Mouse (Mus musculus): ENCODE measurements around the gene Rabgap1l. TPM values are rescaled to one million over a fixed set of nuclear protein-coding genes. Genes with fewer than 3 reads are reported as not detected.

Gene Rabgap1l
- total and polyA plus RNA-seq, 3 experiments, result 19.0 to 68.4 (median 67.6) TPM

DNA sequence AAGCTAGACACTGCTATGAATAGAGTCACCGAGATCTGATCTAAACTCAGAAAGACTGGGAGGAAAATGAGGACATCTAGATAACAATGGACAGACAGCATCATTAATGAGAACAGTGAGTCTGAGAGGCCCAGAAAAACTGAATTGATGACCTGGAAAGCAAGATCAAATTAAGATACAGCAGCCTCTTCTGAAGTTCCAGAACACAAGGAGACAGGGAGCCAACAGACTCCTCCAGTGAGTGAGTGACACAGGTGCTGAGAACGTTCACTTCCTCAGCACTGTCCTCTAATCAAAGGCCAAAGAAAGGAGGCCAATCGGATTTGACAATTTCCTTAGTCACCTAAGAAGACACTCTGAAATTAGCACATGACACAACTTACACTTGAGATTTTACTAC, 307.3 kb downstream of the Rabgap1l start:
- Histone ChIP-seq H3K9ac (ENCODE audit: low read depth, low read length) (no peak overlapping the region), H3K79me2 (replicated peaks; ENCODE audit: control insufficient read depth, insufficient read depth, low read length) (no peaks in the 10 kb centered on the region), H3K27ac (no peak overlapping the region), H3K36me3 (ENCODE audit: control insufficient read depth, insufficient read depth, low read length) (no peaks in the 10 kb centered on the region), H3K4me1 (ENCODE audit: control insufficient read depth, insufficient read depth, low read length) (no peaks in the 10 kb centered on the region), H3K27me3 (ENCODE audit: control insufficient read depth, insufficient read depth, low read length) (no peaks in the 10 kb centered on the region), H3K4me3 (no peak overlapping the region)
- WGBS, result 62% methylated on average over 3 of the region's 3 CpGs
- intact Hi-C loops (cut with DNase I), result no loop called here
- DNase-seq, result no peak
- TF ChIP-seq EP300 (IDR thresholded peaks at IDR 0.05; ENCODE audit: insufficient read depth, low read depth, low read length) (no peak), CTCF (IDR thresholded peaks at IDR 0.05) (no peak), POLR2A (IDR thresholded peaks at IDR 0.05; ENCODE audit: insufficient read depth, low read depth, low read length) (no peak)

DNA sequence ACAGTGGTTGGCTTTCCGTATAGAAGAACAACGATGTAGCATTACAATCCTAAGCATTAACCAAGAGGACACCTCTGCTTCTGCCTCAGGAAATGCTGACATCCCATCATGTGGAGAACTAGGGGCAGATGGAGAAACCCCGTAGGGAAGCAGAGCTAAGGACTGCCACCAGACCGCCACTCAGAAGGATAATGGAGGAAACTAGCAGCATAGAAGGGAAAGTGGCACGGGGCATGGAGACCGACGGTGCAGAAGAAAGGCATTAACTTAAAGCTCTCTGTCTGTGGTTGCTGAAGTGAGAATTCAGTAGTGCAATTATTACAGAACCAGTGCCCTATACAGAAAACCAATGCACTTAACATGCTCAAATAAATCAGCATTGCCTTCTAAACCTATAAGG, 308.0 kb downstream of the Rabgap1l start:
- Histone ChIP-seq H3K27me3 (ENCODE audit: control insufficient read depth, insufficient read depth, low read length) (no peaks in the 10 kb centered on the region), H3K36me3 (ENCODE audit: control insufficient read depth, insufficient read depth, low read length) (no peaks in the 10 kb centered on the region), H3K4me1 (ENCODE audit: control insufficient read depth, insufficient read depth, low read length) (no peaks in the 10 kb centered on the region), H3K4me3 (no peak overlapping the region), H3K79me2 (replicated peaks; ENCODE audit: control insufficient read depth, insufficient read depth, low read length) (no peaks in the 10 kb centered on the region), H3K9ac (ENCODE audit: low read depth, low read length) (no peak overlapping the region), H3K27ac (no peak overlapping the region)
- no peak for DNase-seq
- 95% methylated on average over 7 of the region's 7 CpGs for WGBS
- no peak for TF ChIP-seq EP300 (IDR thresholded peaks at IDR 0.05; ENCODE audit: insufficient read depth, low read depth, low read length)
- TF ChIP-seq POLR2A (IDR thresholded peaks at IDR 0.05; ENCODE audit: insufficient read depth, low read depth, low read length), result no peak
- no peak for TF ChIP-seq CTCF (IDR thresholded peaks at IDR 0.05)
- intact Hi-C loops (cut with DNase I), result no loop called here

DNA sequence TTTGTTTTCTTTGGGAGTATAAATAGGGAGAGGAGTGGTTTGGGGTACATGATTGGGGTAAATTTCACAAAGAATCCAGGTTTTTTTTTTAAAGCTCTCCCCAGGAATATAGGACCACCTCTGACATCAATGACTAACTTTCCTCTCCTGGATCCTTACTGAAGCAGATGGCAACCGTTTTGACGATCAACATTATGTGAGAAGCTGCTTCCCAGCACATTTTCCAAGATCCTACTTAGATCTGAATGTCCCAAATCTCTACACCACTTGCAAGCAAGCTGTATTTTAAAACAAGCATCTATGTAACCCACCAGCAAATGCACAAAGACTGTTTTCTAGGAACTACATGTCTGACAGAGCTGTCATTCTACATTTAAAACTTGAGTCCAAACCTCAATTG, 311.4 kb downstream of the Rabgap1l start:
- Histone ChIP-seq H3K79me2 (replicated peaks; ENCODE audit: control insufficient read depth, insufficient read depth, low read length) (no peaks in the 10 kb centered on the region), H3K4me1 (ENCODE audit: control insufficient read depth, insufficient read depth, low read length) (no peaks in the 10 kb centered on the region), H3K36me3 (ENCODE audit: control insufficient read depth, insufficient read depth, low read length) (no peaks in the 10 kb centered on the region), H3K27ac (no peak overlapping the region), H3K27me3 (ENCODE audit: control insufficient read depth, insufficient read depth, low read length) (no peaks in the 10 kb centered on the region), H3K4me3 (no peak overlapping the region), H3K9ac (ENCODE audit: low read depth, low read length) (no peak overlapping the region)
- WGBS, result 86% methylated on average over 2 of the region's 2 CpGs
- intact Hi-C loops (cut with DNase I), result no loop called here
- TF ChIP-seq POLR2A (IDR thresholded peaks at IDR 0.05; ENCODE audit: insufficient read depth, low read depth, low read length) (no peak), CTCF (IDR thresholded peaks at IDR 0.05) (no peak), EP300 (IDR thresholded peaks at IDR 0.05; ENCODE audit: insufficient read depth, low read depth, low read length) (no peak)
- DNase-seq, result no peak

DNA sequence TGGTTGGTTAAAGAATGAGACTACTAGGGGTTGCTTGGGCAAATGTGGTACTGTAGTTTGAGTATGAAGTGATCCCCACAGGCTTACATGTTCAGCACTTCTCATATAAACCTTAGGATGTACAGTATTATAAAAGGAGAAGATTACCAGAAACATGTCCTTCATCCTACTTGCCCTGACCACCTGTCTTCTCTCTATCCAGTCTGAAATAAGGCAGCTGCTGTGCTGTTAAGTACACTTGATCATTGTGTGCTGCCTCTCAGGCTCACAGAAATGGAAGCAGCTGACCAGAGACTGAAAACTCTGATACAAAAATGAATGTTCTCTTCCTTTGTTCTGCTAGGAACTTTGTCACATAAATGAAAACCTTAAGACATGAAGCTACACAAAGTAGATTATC, 325.6 kb downstream of the Rabgap1l start:
- no peak for DNase-seq
- Histone ChIP-seq H3K27ac (no peak overlapping the region), H3K4me1 (ENCODE audit: control insufficient read depth, insufficient read depth, low read length) (no peaks in the 10 kb centered on the region), H3K9ac (ENCODE audit: low read depth, low read length) (no peak overlapping the region), H3K27me3 (ENCODE audit: control insufficient read depth, insufficient read depth, low read length) (no peaks in the 10 kb centered on the region), H3K36me3 (ENCODE audit: control insufficient read depth, insufficient read depth, low read length) (no peaks in the 10 kb centered on the region), H3K79me2 (replicated peaks; ENCODE audit: control insufficient read depth, insufficient read depth, low read length) (no peaks in the 10 kb centered on the region), H3K4me3 (no peak overlapping the region)
- intact Hi-C loops (cut with DNase I), result no loop called here
- TF ChIP-seq EP300 (IDR thresholded peaks at IDR 0.05; ENCODE audit: insufficient read depth, low read depth, low read length) (no peak), POLR2A (IDR thresholded peaks at IDR 0.05; ENCODE audit: insufficient read depth, low read depth, low read length) (no peak), CTCF (IDR thresholded peaks at IDR 0.05) (no peak)

DNA sequence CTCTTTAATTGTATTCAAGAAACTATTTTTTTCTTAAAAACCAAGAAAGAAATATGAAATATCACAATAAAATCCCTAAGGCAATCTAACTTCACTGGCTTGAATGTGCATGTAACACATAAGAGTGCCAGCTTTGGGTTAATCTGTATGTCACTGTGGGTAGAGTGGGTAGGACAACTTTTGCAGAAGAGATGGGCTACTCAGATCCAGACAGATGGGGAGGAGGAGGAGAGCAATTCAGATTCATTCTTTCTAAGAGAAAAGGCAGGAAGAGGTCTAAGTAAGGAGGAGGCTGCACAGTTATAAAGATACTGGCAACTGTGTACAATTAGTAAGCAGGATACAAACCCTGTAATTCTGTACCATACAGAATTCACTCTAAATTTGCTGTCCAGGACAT, 327.8 kb downstream of the Rabgap1l start:
- Histone ChIP-seq H3K36me3 (ENCODE audit: control insufficient read depth, insufficient read depth, low read length) (no peaks in the 10 kb centered on the region), H3K9ac (ENCODE audit: low read depth, low read length) (no peak overlapping the region), H3K4me1 (ENCODE audit: control insufficient read depth, insufficient read depth, low read length) (no peaks in the 10 kb centered on the region), H3K4me3 (no peak overlapping the region), H3K27ac (no peak overlapping the region), H3K79me2 (replicated peaks; ENCODE audit: control insufficient read depth, insufficient read depth, low read length) (no peaks in the 10 kb centered on the region), H3K27me3 (ENCODE audit: control insufficient read depth, insufficient read depth, low read length) (no peaks in the 10 kb centered on the region)
- TF ChIP-seq POLR2A (IDR thresholded peaks at IDR 0.05; ENCODE audit: insufficient read depth, low read depth, low read length) (no peak), EP300 (IDR thresholded peaks at IDR 0.05; ENCODE audit: insufficient read depth, low read depth, low read length) (no peak), CTCF (IDR thresholded peaks at IDR 0.05) (no peak)
- DNase-seq, result no peak
- intact Hi-C loops (cut with DNase I), result no loop called here

DNA sequence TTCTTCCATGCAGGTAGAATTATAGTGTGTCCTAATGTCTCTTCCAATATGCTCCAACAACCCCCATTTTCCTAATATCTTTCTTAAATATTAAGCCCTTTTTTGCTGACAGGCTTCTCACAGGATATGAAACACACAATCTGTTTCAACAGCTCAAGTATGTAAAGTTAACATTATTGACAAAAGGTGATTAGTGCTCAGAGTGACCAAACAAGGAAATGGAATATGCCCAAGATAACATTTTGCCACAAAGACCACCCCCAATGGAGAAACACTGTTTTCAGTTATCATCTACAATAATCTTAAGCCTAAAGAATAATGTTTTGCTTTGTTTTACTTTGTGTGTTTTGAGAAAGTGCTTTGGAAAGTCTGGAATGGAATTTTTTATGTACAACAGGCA, 328.9 kb downstream of the Rabgap1l start:
- no peak overlapping the region for H3K9ac ChIP-seq (ENCODE audit: low read depth, low read length)
- H3K36me3 ChIP-seq (ENCODE audit: control insufficient read depth, insufficient read depth, low read length), result no peaks in the 10 kb centered on the region
- H3K27me3 ChIP-seq (ENCODE audit: control insufficient read depth, insufficient read depth, low read length), result no peaks in the 10 kb centered on the region
- no peak overlapping the region for H3K4me3 ChIP-seq
- intact Hi-C loops (cut with DNase I), result no loop called here
- TF ChIP-seq CTCF (IDR thresholded peaks at IDR 0.05) (no peak), EP300 (IDR thresholded peaks at IDR 0.05; ENCODE audit: insufficient read depth, low read depth, low read length) (no peak), POLR2A (IDR thresholded peaks at IDR 0.05; ENCODE audit: insufficient read depth, low read depth, low read length) (no peak)
- H3K27ac ChIP-seq, result no peak overlapping the region
- H3K79me2 ChIP-seq (replicated peaks; ENCODE audit: control insufficient read depth, insufficient read depth, low read length), result no peaks in the 10 kb centered on the region
- H3K4me1 ChIP-seq (ENCODE audit: control insufficient read depth, insufficient read depth, low read length), result no peaks in the 10 kb centered on the region
- DNase-seq, result no peak
